Mouse (Mus musculus) heart, adult 2 months (tissue): ENCODE measurements around the gene Nfu1.

Experiments
- CTCF ChIP-seq: fragments of 200-600 bp; IDR thresholded peaks from 2 replicates; pipeline ENCODE4 v1.8.1; 2022; ENCODE audit warnings: antibody characterized with exemption, mild to moderate bottlenecking, moderate library complexity
- EP300 ChIP-seq: fragments of 200-500 bp; IDR thresholded peaks from 2 replicates; pipeline ENCODE4 v1.6.1; 2011; ENCODE audit warnings: low read depth, low read length, control low read depth; ENCODE audit not compliant: insufficient read depth
- POLR2A ChIP-seq: fragments of 200-500 bp; IDR thresholded peaks from 2 replicates; pipeline ENCODE4 v1.6.1; 2011; ENCODE audit warnings: mild to moderate bottlenecking, low read depth, low read length, control low read depth; ENCODE audit not compliant: insufficient read depth

DNA sequence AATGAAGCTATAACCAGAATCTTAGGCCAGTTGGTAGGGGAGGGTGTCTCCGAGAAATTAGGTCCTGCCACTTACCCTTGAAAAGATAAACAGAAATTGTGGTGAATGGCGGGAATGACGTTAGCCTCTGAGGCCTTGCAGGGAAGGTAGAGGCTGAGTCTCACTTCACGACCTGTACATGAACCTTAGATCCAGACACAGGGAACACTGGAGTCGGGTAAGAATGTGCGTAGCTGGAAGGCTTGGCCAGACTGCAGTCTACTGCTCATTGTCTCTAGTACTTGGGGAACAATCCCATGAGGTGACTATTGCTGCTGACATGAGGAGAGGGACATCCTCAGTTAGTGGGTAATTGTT is 30.1 kb upstream of the Nfu1 start:
- TF ChIP-seq CTCF (no peak), POLR2A (no peak), EP300 (no peak)
